Mouse (Mus musculus) liver, embryonic 14 days (tissue): ENCODE measurements around the gene Cd3g. TPM values are rescaled to one million over a fixed set of nuclear protein-coding genes. Genes with fewer than 3 reads are reported as not detected.

Source experiments
- polyA plus RNA-seq: library from polyadenylated mRNA; depleted of rRNA; stranded (reverse); fragments of >200 nt; gene quantifications from 2 replicates; pipeline ENCODE4 v1.2.3, GENCODE M21; 2012; rRNA removed

Cd3g gene
- polyA plus RNA-seq, result 0.09 and 0.17 TPM in 2 replicates

GRCm38 (mm10) chr9:44980242-44980641, at the start of gene Cd3g:
Gene Cd3g, minus strand, starts transcription at chr9:44980431.

GRCm38 (mm10) chr9:45009180-45010078, 29.2 kb upstream of the Cd3g start, which contains the start of gene Cd3e:
Gene Cd3e, minus strand, starts transcription at chr9:45009627.

GRCm38 (mm10) chr9:44981676-44982075, 1.4 kb upstream of the Cd3g start, which contains the start of gene Cd3d:
Gene Cd3d, plus strand, starts transcription at chr9:44981786.

GRCm38 (mm10) chr9:44965126-44965832, 15.0 kb downstream of the Cd3g start, which contains the start of gene Ube4a:
Gene Ube4a, minus strand, starts transcription at chr9:44965600.

GRCm38 (mm10) chr9:44920374-44921122, 59.7 kb downstream of the Cd3g start, which contains the start of gene Atp5l:
Gene Atp5l, minus strand, starts transcription at chr9:44920742.

Other genes with a start within 250 kb of the Cd3g start
- 2.3 and 2.6 TPM in 2 replicates for gene Phldb1, start 245.2 kb downstream of the Cd3g start, polyA plus RNA-seq
- 36.2 and 38.3 TPM in 2 replicates for gene Arcn1, start 212.6 kb downstream of the Cd3g start, polyA plus RNA-seq
- 12.3 and 18.5 TPM in 2 replicates for gene Ift46, start 212.5 kb downstream of the Cd3g start, polyA plus RNA-seq
- gene Tmem25, start 181.1 kb downstream of the Cd3g start, polyA plus RNA-seq, result 3.3 and 4.6 TPM in 2 replicates
- gene Ttc36, start 177.4 kb downstream of the Cd3g start, polyA plus RNA-seq, result 32.0 and 36.6 TPM in 2 replicates
- 2.0 and 3.3 TPM in 2 replicates for gene Kmt2a, start 99.1 kb downstream of the Cd3g start, polyA plus RNA-seq
- 404 and 423 TPM in 2 replicates for gene Atp5l, start 59.7 kb downstream of the Cd3g start, polyA plus RNA-seq
- gene Ube4a, start 14.8 kb downstream of the Cd3g start, polyA plus RNA-seq, result 6.4 and 9.6 TPM in 2 replicates
- 0.01 and 0.02 TPM in 2 replicates for gene Cd3d, start 1.4 kb upstream of the Cd3g start, polyA plus RNA-seq
- not detected in 2 replicates for gene Cd3e, start 29.2 kb upstream of the Cd3g start, polyA plus RNA-seq
- 4.8 and 5.3 TPM in 2 replicates for gene Mpzl2, start 59.4 kb upstream of the Cd3g start, polyA plus RNA-seq
- gene Mpzl3, start 74.8 kb upstream of the Cd3g start, polyA plus RNA-seq, result 0.43 and 0.51 TPM in 2 replicates
- gene Jaml, start 98.8 kb upstream of the Cd3g start, polyA plus RNA-seq, result 0.06 and 0.07 TPM in 2 replicates
- 0.14 and 0.16 TPM in 2 replicates for gene Scn2b, start 137.4 kb upstream of the Cd3g start, polyA plus RNA-seq
- 0.06 and 0.07 TPM in 2 replicates for gene Scn4b, start 158.0 kb upstream of the Cd3g start, polyA plus RNA-seq
- gene BC049352, start 201.6 kb upstream of the Cd3g start, polyA plus RNA-seq, result 0.02 TPM in 1 of 2 replicates, not detected in the other
- gene Tmprss4, start 223.7 kb upstream of the Cd3g start, polyA plus RNA-seq, result 0.01 and 0.05 TPM in 2 replicates